Comparison of ENCODE assay signal across 8 mouse cellular contexts in the genomic region with DNA sequence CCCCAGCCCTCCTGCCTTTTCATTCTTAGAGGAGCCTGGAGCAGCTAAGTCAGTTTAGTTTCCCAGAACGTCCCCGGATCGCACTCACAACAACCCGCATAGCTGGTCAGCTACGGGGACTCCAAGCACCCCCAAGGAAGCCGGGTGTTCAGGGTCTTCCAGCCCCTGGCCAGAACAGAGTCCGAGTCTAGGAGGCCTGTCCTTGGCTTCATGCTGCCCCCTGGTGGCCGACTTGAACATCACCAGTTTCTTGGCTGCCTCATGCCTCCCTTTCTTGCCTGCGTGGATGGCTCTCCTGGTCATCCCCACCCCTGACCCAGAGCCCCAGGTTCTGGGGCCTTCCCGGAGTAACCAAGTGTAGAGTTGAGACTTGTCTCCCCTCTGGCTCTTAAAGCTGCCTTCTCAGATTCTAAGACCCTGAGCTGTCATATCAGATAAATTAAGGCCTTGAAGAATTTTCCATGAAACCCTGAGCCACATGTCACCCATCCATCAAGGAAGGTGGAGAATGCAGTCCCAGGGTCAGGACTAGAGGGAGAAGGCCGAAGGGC. TPM values are rescaled to one million over a fixed set of nuclear protein-coding genes. Genes with fewer than 3 reads are reported as not detected.
DNase-seq lines count a peak whose midpoint lies in the region; ATAC-seq and TF ChIP-seq lines count a peak whose summit lies in the region.

No protein-coding gene starts in this region.

- no peak overlapping the region for H3K9ac ChIP-seq in intestine, embryonic 14.5 days (ENCODE audit: low read length)
- H3K9ac ChIP-seq in limb, embryonic 11.5 days (ENCODE audit: low read length), result no peak overlapping the region
- no peak overlapping the region for H3K9ac ChIP-seq in stomach, embryonic 15.5 days

- no peak for ATAC-seq in intestine, embryonic 14.5 days (replicated peaks; ENCODE audit: low FRiP score, low TSS enrichment, low read depth)
- ATAC-seq in limb, embryonic 11.5 days (ENCODE audit: insufficient number of reproducible peaks, low FRiP score, low TSS enrichment, low read depth), result no peak
- ATAC-seq in stomach, embryonic 15.5 days (ENCODE audit: insufficient read depth, low FRiP score, low read depth), result no peak

- no peaks in the 10 kb centered on the region for H3K27me3 ChIP-seq in intestine, embryonic 14.5 days (replicated peaks; ENCODE audit: control insufficient read depth, insufficient read depth, low read length)
- no peaks in the 10 kb centered on the region for H3K27me3 ChIP-seq in limb, embryonic 11.5 days (ENCODE audit: control insufficient read depth, insufficient read depth, low read length)
- H3K27me3 ChIP-seq in stomach, embryonic 15.5 days (replicated peaks), result no peaks in the 10 kb centered on the region

- H3K36me3 ChIP-seq in intestine, embryonic 14.5 days (ENCODE audit: control insufficient read depth, insufficient read depth, low read length), result no peaks in the 10 kb centered on the region
- H3K36me3 ChIP-seq in limb, embryonic 11.5 days (ENCODE audit: control insufficient read depth, insufficient read depth, low read length), result no peaks in the 10 kb centered on the region
- H3K36me3 ChIP-seq in stomach, embryonic 15.5 days, result no peaks in the 10 kb centered on the region

- H3K4me3 ChIP-seq in gastrocnemius, adult 2 months, result peak overlapping the region; percentile 1; the same call in 1 of the 2 replicates
- H3K4me3 ChIP-seq in intestine, embryonic 14.5 days (ENCODE audit: low read depth, low read length), result no peak overlapping the region
- no peak overlapping the region for H3K4me3 ChIP-seq in limb, embryonic 11.5 days (ENCODE audit: low read depth, low read length)
- no peak overlapping the region for H3K4me3 ChIP-seq in stomach, embryonic 15.5 days (replicated peaks)

- H3K4me1 ChIP-seq in intestine, embryonic 14.5 days (replicated peaks; ENCODE audit: control insufficient read depth, insufficient read depth, low read length), result peaks cover 28% of the 10 kb centered on the region
- H3K4me1 ChIP-seq in limb, embryonic 11.5 days (ENCODE audit: control insufficient read depth, insufficient read depth, low read length), result peaks cover 29% of the 10 kb centered on the region
- H3K4me1 ChIP-seq in stomach, embryonic 15.5 days, result peaks cover 24% of the 10 kb centered on the region

- TF ChIP-seq CTCF in gastrocnemius, adult 2 months (IDR thresholded peaks at IDR 0.05), result peak; percentile 98

- intact Hi-C loops in gastrocnemius, adult 2 months (cut with DNase I), result loop anchor here (5.0 to 10.0 kb wide), 5 partner anchors 57 to 459 kb away; a partner anchor contains a TSS

- peak; percentile 52 for DNase-seq in layer of hippocampus, adult 11-12 months (ENCODE audit: low spot score)
- no peak for DNase-seq in layer of hippocampus, adult 9-11 months
- peak; percentile 74 to 83 for DNase-seq in cerebellum, adult 18-20 months
- peak; percentile 87 for DNase-seq in gastrocnemius, adult 2 months
- peak; percentile 93 for DNase-seq in intestine, embryonic 14.5 days (ENCODE audit: low spot score)
- peak; percentile 92 for DNase-seq in limb, embryonic 11.5 days (ENCODE audit: low spot score)
- peak; percentile 84 for DNase-seq in neural tube, embryonic 10.5 days (ENCODE audit: extremely low spot score, low spot score)

- no peak overlapping the region for H3K27ac ChIP-seq in gastrocnemius, adult 2 months
- H3K27ac ChIP-seq in intestine, embryonic 14.5 days (ENCODE audit: low read depth), result peak overlapping the region; percentile 69
- peak overlapping the region; percentile 80 for H3K27ac ChIP-seq in limb, embryonic 11.5 days (replicated peaks; ENCODE audit: low read depth, low read length)
- H3K27ac ChIP-seq in stomach, embryonic 15.5 days, result peak overlapping the region; percentile 81

- WGBS in intestine, embryonic 14.5 days, result 29% methylated on average over 11 of the region's 11 CpGs
- WGBS in limb, embryonic 11.5 days, result 32% methylated on average over 11 of the region's 11 CpGs
- WGBS in stomach, embryonic 15.5 days, result 34% methylated on average over 11 of the region's 11 CpGs

- no peak overlapping the region for H3K4me2 ChIP-seq in intestine, embryonic 14.5 days (ENCODE audit: low read length)
- H3K4me2 ChIP-seq in limb, embryonic 11.5 days (ENCODE audit: low read depth, severe bottlenecking), result no peak overlapping the region
- H3K4me2 ChIP-seq in stomach, embryonic 15.5 days, result no peak overlapping the region

- peaks cover 19% of the 10 kb centered on the region for H3K9me3 ChIP-seq in intestine, embryonic 14.5 days (ENCODE audit: control insufficient read depth, low read length)
- H3K9me3 ChIP-seq in limb, embryonic 11.5 days (ENCODE audit: control insufficient read depth, low read length), result peaks cover 20% of the 10 kb centered on the region
- H3K9me3 ChIP-seq in stomach, embryonic 15.5 days, result 0 out of 2 replicates have a peak, but pooled peaks cover 2% of the 10 kb centered on the region

RNA-seq across cellular contexts. Expression of a gene that starts 3.1 kb away (rescaled TPM):
- 10 to 100 TPM; 23.2 to 23.5 TPM for total RNA-seq in gastrocnemius, adult 2 months (2021)
- polyA plus RNA-seq in intestine, embryonic 14.5 days (2014; fragmentation: Nextera tagmentation; extraction: Ambion mirVana), result 639 and 672 TPM in 2 replicates
- 1,044 and 1,081 TPM in 2 replicates for polyA plus RNA-seq in limb, embryonic 11.5 days (2014; fragmentation: Nextera tagmentation; extraction: Ambion mirVana)
- 768 and 804 TPM in 2 replicates for polyA plus RNA-seq in stomach, embryonic 15.5 days (2015; fragmentation: Nextera tagmentation; extraction: Ambion mirVana)

RNA-seq across cellular contexts. Expression of a gene that starts 9.6 kb away (rescaled TPM):
- total RNA-seq in gastrocnemius, adult 2 months (2021), result under 1 TPM; 0.17 to 0.20 TPM
- polyA plus RNA-seq in intestine, embryonic 14.5 days (2014; fragmentation: Nextera tagmentation; extraction: Ambion mirVana), result 6.8 and 8.7 TPM in 2 replicates
- polyA plus RNA-seq in limb, embryonic 11.5 days (2014; fragmentation: Nextera tagmentation; extraction: Ambion mirVana), result 0.96 and 0.97 TPM in 2 replicates
- 9.2 and 11.7 TPM in 2 replicates for polyA plus RNA-seq in stomach, embryonic 15.5 days (2015; fragmentation: Nextera tagmentation; extraction: Ambion mirVana)

RNA-seq across cellular contexts. Expression of a gene that starts 39.0 kb away (rescaled TPM):
- total RNA-seq in gastrocnemius, adult 2 months (2021), result not detected
- 9.2 and 15.3 TPM in 2 replicates for polyA plus RNA-seq in intestine, embryonic 14.5 days (2014; fragmentation: Nextera tagmentation; extraction: Ambion mirVana)
- polyA plus RNA-seq in limb, embryonic 11.5 days (2014; fragmentation: Nextera tagmentation; extraction: Ambion mirVana), result 7.5 and 9.6 TPM in 2 replicates
- 11.5 and 13.7 TPM in 2 replicates for polyA plus RNA-seq in stomach, embryonic 15.5 days (2015; fragmentation: Nextera tagmentation; extraction: Ambion mirVana)
